ENCODE assay signal across 8 mouse cellular contexts in genomic region chr13:47106580-47106888, GRCm38 (mm10). TPM values are rescaled to one million over a fixed set of nuclear protein-coding genes. Genes with fewer than 3 reads are reported as not detected.
DNase-seq lines count a peak whose midpoint lies in the region; ATAC-seq and TF ChIP-seq lines count a peak whose summit lies in the region.

No protein-coding gene starts in this region.

- ATAC-seq in forebrain, embryonic 13.5 days = peak; percentile 41
- no peak for ATAC-seq in liver, embryonic 14.5 days (ENCODE audit: insufficient read depth)

- H3K36me3 ChIP-seq in forebrain, embryonic 13.5 days (ENCODE audit: poor library complexity, severe bottlenecking) = peaks cover under 1% of the 10 kb centered on the region; the same call in 1 of the 2 replicates
- peaks cover 22% of the 10 kb centered on the region for H3K36me3 ChIP-seq in liver, embryonic 14.5 days (replicated peaks; ENCODE audit: control insufficient read depth, insufficient read depth, low read depth)

- H3K27ac ChIP-seq in gastrocnemius, adult 2 months = peak overlapping the region; percentile 98
- peak overlapping the region; percentile 100 for H3K27ac ChIP-seq in forebrain, embryonic 13.5 days
- H3K27ac ChIP-seq in liver, embryonic 14.5 days = peak overlapping the region; percentile 97

- peaks cover 29% of the 10 kb centered on the region for H3K4me1 ChIP-seq in forebrain, embryonic 13.5 days
- peaks cover 55 to 60% of the 10 kb centered on the region in 2 experiments for H3K4me1 ChIP-seq in liver, embryonic 14.5 days (replicated peaks; ENCODE audit: control insufficient read depth in 2 of 2, insufficient read depth in 2 of 2, low read length in 1 of 2)

- peak overlapping the region; percentile 77 for H3K4me2 ChIP-seq in forebrain, embryonic 13.5 days
- peak overlapping the region; percentile 96 for H3K4me2 ChIP-seq in liver, embryonic 14.5 days (ENCODE audit: low read depth)

- no peak for DNase-seq in gastrocnemius, adult 2 months
- DNase-seq in gastrocnemius, adult 18-20 months (ENCODE audit: low spot score) = no peak
- DNase-seq in 3T3-L1 (ENCODE audit: low read depth, low spot score) = peak; percentile 36
- no peak for DNase-seq in liver, embryonic 14.5 days (ENCODE audit: low read depth in 3 of 3, low spot score in 3 of 3)
- DNase-seq in layer of hippocampus, postnatal 25 days (ENCODE audit: extremely low spot score in 1 of 2, low spot score in 1 of 2) = no peak
- DNase-seq in gastrocnemius, postnatal 14 days = no peak
- no peak for DNase-seq in layer of hippocampus, postnatal 14 days (ENCODE audit: low spot score in 2 of 2)

- TF ChIP-seq CTCF in gastrocnemius, adult 2 months (IDR thresholded peaks at IDR 0.05) = no peak
- TF ChIP-seq CTCF in liver, embryonic 14.5 days (IDR thresholded peaks at IDR 0.05; ENCODE audit: low read depth) = no peak

- intact Hi-C loops in gastrocnemius, adult 2 months (cut with DNase I) = no loop called here
- intact Hi-C loops in gastrocnemius, postnatal 14 days (cut with DNase I; ENCODE audit: low total_unique reads) = no loop called here

- peak overlapping the region; percentile 97 for H3K4me3 ChIP-seq in gastrocnemius, adult 2 months
- H3K4me3 ChIP-seq in forebrain, embryonic 13.5 days = peak overlapping the region; percentile 98
- H3K4me3 ChIP-seq in liver, embryonic 14.5 days (ENCODE audit: insufficient read depth in 1 of 2, low read depth in 2 of 2, low read length in 2 of 2) = peak overlapping the region; percentile 96 to 100

- no peaks in the 10 kb centered on the region for H3K27me3 ChIP-seq in forebrain, embryonic 13.5 days
- H3K27me3 ChIP-seq in liver, embryonic 14.5 days (ENCODE audit: control insufficient read depth, insufficient read depth, low read length) = no peaks in the 10 kb centered on the region

- under 1% methylated on average over 20 of the region's 20 CpGs for WGBS in forebrain, embryonic 13.5 days
- WGBS in liver, embryonic 14.5 days (ENCODE audit: insufficient replicate concordance) = under 1% methylated on average over 20 of the region's 20 CpGs

- no peak for TF ChIP-seq EP300 in liver, embryonic 14.5 days (IDR thresholded peaks at IDR 0.05; ENCODE audit: low read depth)

- H3K9ac ChIP-seq in forebrain, embryonic 13.5 days = peak overlapping the region; percentile 98
- peak overlapping the region; percentile 100 for H3K9ac ChIP-seq in liver, embryonic 14.5 days (replicated peaks)

- H3K9me3 ChIP-seq in forebrain, embryonic 13.5 days (replicated peaks) = no peaks in the 10 kb centered on the region
- no peaks in the 10 kb centered on the region for H3K9me3 ChIP-seq in liver, embryonic 14.5 days (ENCODE audit: control insufficient read depth, low read length)

RNA-seq across cellular contexts. Expression of gene Dek, which starts 0.5 kb away (rescaled TPM):
- 10 to 100 TPM; 34.8 to 35.4 TPM for total RNA-seq in gastrocnemius, adult 2 months (2021)
- total RNA-seq in gastrocnemius, adult 18-20 months (2021) = 10 to 100 TPM; 36.0 to 36.8 TPM
- 336 and 341 TPM in 2 replicates for polyA plus RNA-seq in forebrain, embryonic 13.5 days (2015; fragmentation: Nextera tagmentation; extraction: Ambion mirVana)
- polyA plus RNA-seq in liver, embryonic 14.5 days (2012; rRNA removed) = 102 and 167 TPM in 2 replicates
- polyA plus RNA-seq in liver, embryonic 14.5 days (2014; fragmentation: Nextera tagmentation; extraction: Ambion mirVana) = 330 and 359 TPM in 2 replicates
- 10 to 100 TPM; 42.1 to 45.6 TPM for total RNA-seq in layer of hippocampus, postnatal 25 days (2021)
- total RNA-seq in gastrocnemius, postnatal 14 days (2021) = 10 to 100 TPM; 30.6 to 36.7 TPM
- total RNA-seq in layer of hippocampus, postnatal 14 days (2021) = 10 to 100 TPM; 44.3 to 48.5 TPM

RNA-seq across cellular contexts. Expression of gene Rnf144b, which starts 15.9 kb away (rescaled TPM):
- total RNA-seq in gastrocnemius, adult 2 months (2021) = 10 to 100 TPM; 24.0 to 25.9 TPM
- 10 to 100 TPM; 17.5 to 29.4 TPM for total RNA-seq in gastrocnemius, adult 18-20 months (2021)
- polyA plus RNA-seq in forebrain, embryonic 13.5 days (2015; fragmentation: Nextera tagmentation; extraction: Ambion mirVana) = 0.19 and 0.33 TPM in 2 replicates
- 1.4 and 1.6 TPM in 2 replicates for polyA plus RNA-seq in liver, embryonic 14.5 days (2012; rRNA removed)
- polyA plus RNA-seq in liver, embryonic 14.5 days (2014; fragmentation: Nextera tagmentation; extraction: Ambion mirVana) = 1.9 and 2.2 TPM in 2 replicates
- total RNA-seq in layer of hippocampus, postnatal 25 days (2021) = 10 to 100 TPM in 1 of 2 experiments, 1 to 10 TPM in 1; 9.8 to 10.7 TPM
- 10 to 100 TPM in 1 of 2 experiments, 1 to 10 TPM in 1; 9.5 to 14.4 TPM for total RNA-seq in gastrocnemius, postnatal 14 days (2021)
- 10 to 100 TPM; 10.5 to 12.7 TPM for total RNA-seq in layer of hippocampus, postnatal 14 days (2021)
